Mouse (Mus musculus): ENCODE data around the gene Aplnr.

Gene Aplnr

GRCm38 (mm10) chr2:85136089-85136488 lies at the start of gene Aplnr:
Gene Aplnr, plus strand, starts transcription at chr2:85136225.
- DNase-seq (ENCODE audit: extremely low spot score, low read depth, low spot score), result no peak

- no peak for DNase-seq (ENCODE audit: extremely low spot score, low read depth, low spot score)
These were observed 47.0 kb upstream of the Aplnr start for GRCm38 (mm10) chr2:85088716-85089646.

- DNase-seq (ENCODE audit: extremely low spot score, low read depth, low spot score), result no peak
These were observed 44.7 kb upstream of the Aplnr start for GRCm38 (mm10) chr2:85091325-85091724.

- no peak for DNase-seq (ENCODE audit: extremely low spot score, low read depth, low spot score)
These were observed 42.6 kb upstream of the Aplnr start for GRCm38 (mm10) chr2:85093376-85093775.

- DNase-seq (ENCODE audit: extremely low spot score, low read depth, low spot score), result no peak
These were observed 40.1 kb upstream of the Aplnr start for GRCm38 (mm10) chr2:85095906-85096305.

GRCm38 (mm10) chr2:85098014-85098413 lies 38.0 kb upstream of the Aplnr start:
- no peak for DNase-seq (ENCODE audit: extremely low spot score, low read depth, low spot score)

GRCm38 (mm10) chr2:85098824-85099511 lies 37.1 kb upstream of the Aplnr start:
- no peak for DNase-seq (ENCODE audit: extremely low spot score, low read depth, low spot score)

GRCm38 (mm10) chr2:85103201-85103600 lies 32.8 kb upstream of the Aplnr start:
- DNase-seq (ENCODE audit: extremely low spot score, low read depth, low spot score), result no peak

- DNase-seq (ENCODE audit: extremely low spot score, low read depth, low spot score), result no peak
These were observed 30.5 kb upstream of the Aplnr start for GRCm38 (mm10) chr2:85105426-85106013.

GRCm38 (mm10) chr2:85106068-85106790 lies 29.8 kb upstream of the Aplnr start:
- no peak for DNase-seq (ENCODE audit: extremely low spot score, low read depth, low spot score)

GRCm38 (mm10) chr2:85106941-85107340 lies 29.1 kb upstream of the Aplnr start:
- DNase-seq (ENCODE audit: extremely low spot score, low read depth, low spot score), result no peak

GRCm38 (mm10) chr2:85110288-85110875 lies 25.6 kb upstream of the Aplnr start:
- no peak for DNase-seq (ENCODE audit: extremely low spot score, low read depth, low spot score)

GRCm38 (mm10) chr2:85123187-85123868 lies 12.7 kb upstream of the Aplnr start:
- peak; percentile 30 for DNase-seq (ENCODE audit: extremely low spot score, low read depth, low spot score)

GRCm38 (mm10) chr2:85123869-85124535 lies 12.0 kb upstream of the Aplnr start:
- DNase-seq (ENCODE audit: extremely low spot score, low read depth, low spot score), result peak; percentile 26

GRCm38 (mm10) chr2:85129496-85129971 lies 6.5 kb upstream of the Aplnr start:
- DNase-seq (ENCODE audit: extremely low spot score, low read depth, low spot score), result no peak

- no peak for DNase-seq (ENCODE audit: extremely low spot score, low read depth, low spot score)
These were observed 4.8 kb upstream of the Aplnr start for GRCm38 (mm10) chr2:85131226-85131625.

GRCm38 (mm10) chr2:85131724-85132123 lies 4.3 kb upstream of the Aplnr start:
- DNase-seq (ENCODE audit: extremely low spot score, low read depth, low spot score), result no peak

- no peak for DNase-seq (ENCODE audit: extremely low spot score, low read depth, low spot score)
These were observed 3.8 kb upstream of the Aplnr start for GRCm38 (mm10) chr2:85132204-85132603.

- DNase-seq (ENCODE audit: extremely low spot score, low read depth, low spot score), result no peak
These were observed 926 bp upstream of the Aplnr start for GRCm38 (mm10) chr2:85135099-85135498.

All from hindlimb bud, embryonic 11.5 days (tissue).